26 mouse cellular contexts compared by ENCODE assay signal in genomic region chr6:91536047-91536765, GRCm38 (mm10). TPM values are rescaled to one million over a fixed set of nuclear protein-coding genes. Genes with fewer than 3 reads are reported as not detected.
DNase-seq lines count a peak whose midpoint lies in the region; ATAC-seq and TF ChIP-seq lines count a peak whose summit lies in the region.
"Had no signal": no experiment of that assay in that cellular context is flagged by ENCODE, and none has a peak within 500 bp of the region (broad histone marks: within the 10 kb centered on the region; RNA-seq: fewer than 3 reads in every experiment).

No protein-coding gene starts in this region.

- TF ChIP-seq CTCF in small intestine, adult 2 months (IDR thresholded peaks at IDR 0.05; ENCODE audit: extremely low read depth, insufficient read length, insufficient replicate concordance, low read depth, low read length) = no peak

- 25% methylated on average over 11 of the region's 11 CpGs for WGBS in small intestine, adult 2 months

- peak; percentile 60 to 84 for DNase-seq in kidney, adult 8-10 months
- DNase-seq in kidney, postnatal 4 days = no peak
- DNase-seq in urinary bladder, postnatal 14 days (ENCODE audit: low spot score) = peak; percentile 32
- DNase-seq in urinary bladder, adult 2 months (ENCODE audit: low spot score) = no peak
- DNase-seq in heart, adult 8-10 months (ENCODE audit: low spot score) = no peak
- DNase-seq: adrenal gland, postnatal 36 days; cerebellum, adult 18-20 months; cerebellum, postnatal 10 days; forebrain, postnatal 0 days; gastrocnemius, postnatal 10 days; liver, embryonic 13.5 days; lung, adult 18-20 months; lung, postnatal 10 days; retina, postnatal 1 day; right cerebral cortex, postnatal 14 days; thymus, adult 18-20 months; thymus, postnatal 25 days had no signal

- H3K4me1 ChIP-seq in small intestine, adult 2 months (ENCODE audit: control insufficient read depth, insufficient read depth, insufficient read length, low read length) = peaks cover 40% of the 10 kb centered on the region
- H3K4me1 ChIP-seq: liver, embryonic 13.5 days; midbrain, embryonic 15.5 days had no signal

- no peaks in the 10 kb centered on the region for H3K36me3 ChIP-seq in small intestine, adult 2 months (ENCODE audit: control insufficient read depth, insufficient read depth, low read length)
- H3K36me3 ChIP-seq: embryonic facial prominence, embryonic 13.5 days; heart, embryonic 15.5 days; limb, embryonic 13.5 days; liver, embryonic 13.5 days; midbrain, embryonic 15.5 days; neural tube, embryonic 15.5 days had no signal

- H3K27me3 ChIP-seq in small intestine, adult 2 months (ENCODE audit: control insufficient read depth, insufficient read depth, low read length) = no peaks in the 10 kb centered on the region
- H3K27me3 ChIP-seq: embryonic facial prominence, embryonic 13.5 days; limb, embryonic 13.5 days; liver, embryonic 13.5 days; midbrain, embryonic 15.5 days; neural tube, embryonic 15.5 days had no signal

- no peak for ATAC-seq in activated CD4-positive, CD25-positive, alpha-beta regulatory T cell, adult 4 months
- ATAC-seq: CD4-positive, CD25-positive, alpha-beta regulatory T cell, adult 4 months; forebrain, postnatal 0 days; hindbrain, embryonic 16.5 days; midbrain, embryonic 15.5 days had no signal

- peak overlapping the region; percentile 89 for H3K27ac ChIP-seq in small intestine, adult 2 months (ENCODE audit: insufficient read depth, low read depth, low read length)
- H3K27ac ChIP-seq: embryonic facial prominence, embryonic 13.5 days; heart, embryonic 15.5 days; limb, embryonic 13.5 days; liver, embryonic 13.5 days; midbrain, embryonic 15.5 days; neural tube, embryonic 15.5 days had no signal

- no peak for TF ChIP-seq POLR2A in small intestine, adult 2 months (IDR thresholded peaks at IDR 0.05; ENCODE audit: low read depth, low read length)

- H3K4me3 ChIP-seq in small intestine, adult 2 months (ENCODE audit: low read depth, low read length) = no peak overlapping the region
- H3K4me3 ChIP-seq: embryonic facial prominence, embryonic 13.5 days; heart, embryonic 15.5 days; limb, embryonic 13.5 days; liver, embryonic 13.5 days; midbrain, embryonic 15.5 days; neural tube, embryonic 15.5 days had no signal

RNA-seq across cellular contexts. Expression of gene Lsm3, which starts 20.5 kb away (rescaled TPM):
- 53.6 and 67.6 TPM in 2 replicates for polyA plus RNA-seq in urinary bladder, adult 2 months (2012; rRNA removed)
- 7.7 and 12.5 TPM in 2 replicates for polyA plus RNA-seq in small intestine, adult 2 months (2012; rRNA removed)
- 10 to 100 TPM; 61.4 to 69.1 (median 65.6) TPM for total RNA-seq in heart, adult 8-10 months (2022)
- 100 to 1,000 TPM; 144 to 175 TPM for polyA plus RNA-seq in activated CD4-positive, CD25-positive, alpha-beta regulatory T cell, adult 4 months (2017; shearing (Covaris generic))

RNA-seq across cellular contexts. Expression of gene Xpc, which starts 20.5 kb away (rescaled TPM):
- 17.6 and 19.0 TPM in 2 replicates for polyA plus RNA-seq in urinary bladder, adult 2 months (2012; rRNA removed)
- polyA plus RNA-seq in small intestine, adult 2 months (2012; rRNA removed) = 1.7 and 4.2 TPM in 2 replicates
- 10 to 100 TPM in 3 of 4 experiments, 1 to 10 TPM in 1; 9.6 to 11.0 (median 10.7) TPM for total RNA-seq in heart, adult 8-10 months (2022)
- 10 to 100 TPM; 12.2 to 14.8 TPM for polyA plus RNA-seq in activated CD4-positive, CD25-positive, alpha-beta regulatory T cell, adult 4 months (2017; shearing (Covaris generic))

Comparison
In these comparisons a context has a peak if more than half of its experiments do, and no peak if none do; other contexts are left out.
1. DNase-seq: peak in kidney, adult 8-10 months (2 of 2) and urinary bladder, postnatal 14 days (single experiment); none in kidney, postnatal 4 days (0 of 2), urinary bladder, adult 2 months (single experiment) and heart, adult 8-10 months (single experiment).